Mouse (Mus musculus): ENCODE data around the gene Ddx42. TPM values are rescaled to one million over a fixed set of nuclear protein-coding genes. Genes with fewer than 3 reads are reported as not detected.
A peak's percentile ranks its signal among the peaks of the same experiment; 100 is the strongest.

Ddx42 gene
- polyA plus RNA-seq, 2 experiments = 13.5 to 20.7 TPM

DNA sequence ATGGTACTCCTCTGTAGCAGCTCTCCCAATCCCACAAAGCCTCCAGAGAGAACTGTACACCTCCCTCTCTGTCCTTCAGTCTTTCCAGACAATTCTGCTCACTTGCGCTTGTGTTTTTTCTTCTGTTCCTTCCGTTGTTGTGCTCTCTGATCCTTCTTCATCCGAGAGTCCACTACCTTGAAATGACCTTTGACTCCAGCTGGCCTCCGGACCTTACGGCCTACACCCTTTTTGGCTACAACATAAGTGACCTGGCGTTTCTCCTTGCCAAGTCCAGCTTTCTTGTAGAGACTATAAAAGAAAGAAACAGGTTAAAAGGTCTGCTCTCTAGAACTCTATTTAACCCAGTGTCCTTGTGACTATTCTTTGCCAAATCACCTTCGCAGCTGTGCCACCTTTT, 32.6 kb downstream of the Ddx42 start:
- peaks cover 0 to 2% of the 10 kb centered on the region in 2 experiments; a peak in 1 of 4 replicates for H3K4me1 ChIP-seq (replicated peaks; ENCODE audit: control insufficient read depth in 2 of 2, insufficient read depth in 2 of 2, low read length in 1 of 2)
- no peak overlapping the region for H3K4me3 ChIP-seq (ENCODE audit: insufficient read depth in 1 of 2, low read depth in 2 of 2, low read length in 2 of 2)
- H3K27me3 ChIP-seq (ENCODE audit: control insufficient read depth, insufficient read depth, low read length) = no peaks in the 10 kb centered on the region
- no peak for ATAC-seq (ENCODE audit: insufficient read depth)
- peaks cover 83% of the 10 kb centered on the region for H3K36me3 ChIP-seq (replicated peaks; ENCODE audit: control insufficient read depth, insufficient read depth, low read depth)
- no peak overlapping the region for H3K9ac ChIP-seq (replicated peaks)
- H3K4me2 ChIP-seq (ENCODE audit: low read depth) = no peak overlapping the region
- DNase-seq (ENCODE audit: low read depth in 3 of 3, low spot score in 3 of 3) = no peak
- H3K27ac ChIP-seq = no peak overlapping the region
- WGBS (ENCODE audit: insufficient replicate concordance) = 83% methylated on average over 7 of the region's 7 CpGs
- no peaks in the 10 kb centered on the region for H3K9me3 ChIP-seq (ENCODE audit: control insufficient read depth, low read length)
- TF ChIP-seq CTCF (IDR thresholded peaks at IDR 0.05; ENCODE audit: low read depth) = no peak

DNA sequence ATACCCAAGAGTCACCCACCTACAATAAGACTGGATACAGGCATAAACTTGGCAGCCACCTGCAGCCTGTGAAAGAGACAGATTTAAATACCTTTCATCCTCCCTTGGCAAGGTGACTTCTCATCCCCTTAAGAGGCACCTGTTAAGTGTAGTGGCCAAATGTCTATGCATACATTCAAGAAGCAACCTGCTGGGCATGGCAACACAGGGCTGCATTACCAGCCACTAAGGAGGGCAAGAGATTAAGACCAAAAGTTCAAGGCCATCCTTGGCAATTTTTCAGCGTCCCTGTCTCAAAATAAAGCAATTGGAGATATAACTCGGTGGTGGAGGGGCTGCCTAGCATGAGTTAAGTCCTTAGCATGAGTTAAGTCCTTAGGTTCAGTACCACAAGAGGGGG, 38.0 kb downstream of the Ddx42 start:
- H3K27ac ChIP-seq = no peak overlapping the region
- WGBS (ENCODE audit: insufficient replicate concordance) = 10% methylated on average over 2 of the region's 2 CpGs
- H3K4me1 ChIP-seq (replicated peaks; ENCODE audit: control insufficient read depth in 2 of 2, insufficient read depth in 2 of 2, low read length in 1 of 2) = peaks cover 11 to 17% of the 10 kb centered on the region in 2 experiments
- H3K9me3 ChIP-seq (ENCODE audit: control insufficient read depth, low read length) = no peaks in the 10 kb centered on the region
- peaks cover 49% of the 10 kb centered on the region for H3K36me3 ChIP-seq (replicated peaks; ENCODE audit: control insufficient read depth, insufficient read depth, low read depth)
- peak overlapping the region; percentile 79 for H3K4me2 ChIP-seq (ENCODE audit: low read depth)
- TF ChIP-seq CTCF (IDR thresholded peaks at IDR 0.05; ENCODE audit: low read depth) (no peak), EP300 (IDR thresholded peaks at IDR 0.05; ENCODE audit: low read depth) (no peak)
- no peaks in the 10 kb centered on the region for H3K27me3 ChIP-seq (ENCODE audit: control insufficient read depth, insufficient read depth, low read length)
- H3K9ac ChIP-seq (replicated peaks) = peak overlapping the region; percentile 93
- peak overlapping the region; percentile 95 to 99 for H3K4me3 ChIP-seq (ENCODE audit: insufficient read depth in 1 of 2, low read depth in 2 of 2, low read length in 2 of 2)
- DNase-seq (ENCODE audit: low read depth in 3 of 3, low spot score in 3 of 3) (no peak), ATAC-seq (ENCODE audit: insufficient read depth) (no peak)

DNA sequence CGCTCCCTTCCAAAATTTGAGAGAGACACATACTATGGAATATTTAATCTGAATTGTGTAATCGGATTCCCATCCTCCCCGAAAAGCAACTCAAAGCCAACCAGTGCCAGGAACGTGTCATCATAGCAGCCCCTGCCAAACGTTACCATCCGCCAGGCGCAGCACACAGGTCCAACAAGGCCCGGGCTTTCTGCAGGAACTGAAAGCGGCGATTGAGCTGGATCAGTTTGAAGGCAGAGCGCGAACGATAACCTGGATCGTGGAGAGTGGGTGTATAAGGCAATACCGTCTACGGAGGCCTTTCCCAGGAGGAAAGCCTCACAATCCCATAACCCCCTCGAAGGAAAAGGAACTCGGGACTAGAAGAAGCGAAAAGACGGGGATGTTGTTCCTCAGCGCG, 38.4 kb downstream of the Ddx42 start:
- no peak for ATAC-seq (ENCODE audit: insufficient read depth)
- TF ChIP-seq EP300 (IDR thresholded peaks at IDR 0.05; ENCODE audit: low read depth) = no peak
- 0 out of 2 replicates have a peak, but pooled peaks have one; percentile 3 for TF ChIP-seq CTCF (IDR thresholded peaks at IDR 0.05; ENCODE audit: low read depth)

DNA sequence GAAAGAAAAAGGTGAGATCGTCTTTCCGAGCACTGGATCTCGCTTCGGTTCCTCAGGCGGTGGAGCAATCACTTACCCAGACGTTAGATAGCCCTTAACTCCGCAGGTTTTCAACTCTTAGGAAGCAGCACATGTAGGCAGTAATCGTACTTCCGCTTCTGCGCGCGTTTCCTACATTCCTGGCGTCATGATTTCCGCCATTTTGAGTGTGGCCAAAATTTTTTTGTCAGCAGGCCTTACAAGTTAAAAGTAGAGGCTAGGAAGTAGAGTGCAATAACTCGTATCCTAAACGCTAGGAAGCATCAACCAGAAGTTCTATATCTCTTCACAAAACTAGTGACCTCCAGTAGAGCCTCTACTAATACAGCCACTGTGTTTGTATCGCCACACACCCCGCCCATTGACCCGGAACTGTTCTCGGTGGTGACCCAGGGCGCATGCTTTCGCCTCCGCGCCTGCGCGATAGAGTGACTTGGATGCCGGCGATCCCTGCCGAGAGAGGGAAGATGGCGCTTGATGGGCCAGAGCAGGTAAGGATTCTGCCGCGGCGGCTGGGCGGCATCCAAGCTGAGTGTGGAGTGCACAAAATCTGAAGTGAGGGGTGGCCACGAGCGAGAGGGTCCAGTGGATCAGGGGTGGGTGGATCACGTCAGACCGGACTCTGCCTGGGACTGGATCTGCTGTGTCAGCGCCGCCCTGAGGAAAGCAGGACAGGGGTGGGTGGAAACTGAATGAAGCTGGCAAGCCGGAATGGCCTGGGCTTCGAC, 39.1 kb downstream of the Ddx42 start, which contains the start of the genes Ftsj3 and Psmc5:
Ftsj3 (minus strand) TSS at position 395 of the 767 bp plus-strand sequence.
Psmc5 (plus strand) TSS at position 470 of the 767 bp plus-strand sequence.
- under 1% methylated on average over 42 of the region's 42 CpGs for WGBS (ENCODE audit: insufficient replicate concordance)
- TF ChIP-seq EP300 (IDR thresholded peaks at IDR 0.05; ENCODE audit: low read depth) (no peak), CTCF (IDR thresholded peaks at IDR 0.05; ENCODE audit: low read depth) (peak; percentile 65)
- peak within 1 kb of the TSS; percentile 95 to 99 for H3K4me3 ChIP-seq (ENCODE audit: insufficient read depth in 1 of 2, low read depth in 2 of 2, low read length in 2 of 2)
- H3K9ac ChIP-seq (replicated peaks) = peak within 1 kb of the TSS; percentile 93
- H3K36me3 ChIP-seq (replicated peaks; ENCODE audit: control insufficient read depth, insufficient read depth, low read depth) = peaks cover 38% of the 10 kb centered on the region
- peaks cover 11 to 17% of the 10 kb centered on the region in 2 experiments for H3K4me1 ChIP-seq (replicated peaks; ENCODE audit: control insufficient read depth in 2 of 2, insufficient read depth in 2 of 2, low read length in 1 of 2)
- ATAC-seq (ENCODE audit: insufficient read depth) = peak; percentile 97
- H3K27me3 ChIP-seq (ENCODE audit: control insufficient read depth, insufficient read depth, low read length) = no peaks in the 10 kb centered on the region
- DNase-seq (ENCODE audit: low read depth in 3 of 3, low spot score in 3 of 3) = peak; percentile 91 to 93 (median 92)
- no peaks in the 10 kb centered on the region for H3K9me3 ChIP-seq (ENCODE audit: control insufficient read depth, low read length)
- H3K4me2 ChIP-seq (ENCODE audit: low read depth) = peak within 1 kb of the TSS; percentile 79
- peak within 1 kb of the TSS; percentile 58 for H3K27ac ChIP-seq

More for the DNA sequence above, 38.4 kb downstream of the Ddx42 start:
- Histone ChIP-seq H3K27ac (no peak overlapping the region; the same call in none of the 2 replicates), H3K4me3 (ENCODE audit: insufficient read depth in 1 of 2, low read depth in 2 of 2, low read length in 2 of 2) (peak overlapping the region; percentile 95 to 99), H3K4me2 (ENCODE audit: low read depth) (peak overlapping the region; percentile 79), H3K4me1 (replicated peaks; ENCODE audit: control insufficient read depth in 2 of 2, insufficient read depth in 2 of 2, low read length in 1 of 2) (peaks cover 11 to 17% of the 10 kb centered on the region in 2 experiments), H3K9ac (replicated peaks) (peak overlapping the region; percentile 93), H3K9me3 (ENCODE audit: control insufficient read depth, low read length) (no peaks in the 10 kb centered on the region), H3K36me3 (replicated peaks; ENCODE audit: control insufficient read depth, insufficient read depth, low read depth) (peaks cover 45% of the 10 kb centered on the region), H3K27me3 (ENCODE audit: control insufficient read depth, insufficient read depth, low read length) (no peaks in the 10 kb centered on the region)
- under 1% methylated on average over 22 of the region's 22 CpGs for WGBS (ENCODE audit: insufficient replicate concordance)
- no peak for DNase-seq (ENCODE audit: low read depth in 3 of 3, low spot score in 3 of 3)

DNA sequence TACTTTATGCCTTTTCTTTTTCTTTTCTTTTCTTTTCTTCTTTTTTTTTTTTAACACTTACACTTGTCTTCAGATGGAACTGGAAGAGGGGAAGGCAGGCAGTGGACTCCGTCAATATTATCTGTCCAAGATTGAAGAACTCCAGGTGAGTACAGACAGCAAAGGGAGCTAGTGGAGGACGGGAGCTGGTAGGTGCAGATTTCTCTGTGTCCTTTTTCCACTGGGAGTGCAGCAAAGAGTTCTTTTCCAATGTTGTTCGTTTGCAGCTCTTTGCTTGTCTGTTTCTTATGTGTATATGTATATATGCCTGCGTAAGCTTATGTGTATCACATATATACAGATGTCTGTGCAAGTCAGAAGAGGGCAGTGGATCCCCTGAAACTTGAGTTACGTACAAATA, 40.0 kb downstream of the Ddx42 start:
- Histone ChIP-seq H3K4me2 (ENCODE audit: low read depth) (peak overlapping the region; percentile 79), H3K36me3 (replicated peaks; ENCODE audit: control insufficient read depth, insufficient read depth, low read depth) (peaks cover 37% of the 10 kb centered on the region), H3K27me3 (ENCODE audit: control insufficient read depth, insufficient read depth, low read length) (no peaks in the 10 kb centered on the region), H3K27ac (peak overlapping the region; percentile 58), H3K9ac (replicated peaks) (peak overlapping the region; percentile 93), H3K4me3 (ENCODE audit: insufficient read depth in 1 of 2, low read depth in 2 of 2, low read length in 2 of 2) (peak overlapping the region; percentile 95 to 99), H3K4me1 (replicated peaks; ENCODE audit: control insufficient read depth in 2 of 2, insufficient read depth in 2 of 2, low read length in 1 of 2) (peaks cover 11 to 17% of the 10 kb centered on the region in 2 experiments), H3K9me3 (ENCODE audit: control insufficient read depth, low read length) (no peaks in the 10 kb centered on the region)
- WGBS (ENCODE audit: insufficient replicate concordance) = 41% methylated on average over 5 of the region's 5 CpGs
- no peak for TF ChIP-seq CTCF (IDR thresholded peaks at IDR 0.05; ENCODE audit: low read depth)
- no peak for TF ChIP-seq EP300 (IDR thresholded peaks at IDR 0.05; ENCODE audit: low read depth)
- no peak for DNase-seq (ENCODE audit: low read depth in 3 of 3, low spot score in 3 of 3)
- no peak for ATAC-seq (ENCODE audit: insufficient read depth)

All from liver, embryonic 14.5 days (tissue).